Mouse (Mus musculus) liver, embryonic 12.5 days (tissue): ENCODE data around the gene Ptpro. TPM values are rescaled to one million over a fixed set of nuclear protein-coding genes. Genes with fewer than 3 reads are reported as not detected.

Source experiments
- ATAC-seq: fragments of 200-750 bp; cut with Nextera tagmentation; 2 replicates; pipeline ENCODE4 v1.8.0; 2017; ENCODE audit warnings: moderate number of reproducible peaks, mild to moderate bottlenecking, moderate library complexity
- H3K27ac ChIP-seq: fragments of 300-500 bp; sonication (generic); 2 replicates; pipeline ENCODE4 v1.5.1; 2016; ENCODE audit warnings: mild to moderate bottlenecking
- H3K27me3 ChIP-seq: fragments of 300-500 bp; sonication (generic); replicated peaks from 2 replicates; pipeline ENCODE4 v1.6.1; 2016; ENCODE audit warnings: mild to moderate bottlenecking, moderate library complexity
- H3K36me3 ChIP-seq: fragments of 300-500 bp; sonication (generic); 2 replicates; pipeline ENCODE4 v1.6.1; 2016; ENCODE audit warnings: mild to moderate bottlenecking, moderate library complexity
- H3K4me1 ChIP-seq: fragments of 300-500 bp; sonication (generic); 2 replicates; pipeline ENCODE4 v1.6.1; 2016
- H3K4me2 ChIP-seq: fragments of 300-500 bp; sonication (generic); 2 replicates; pipeline ENCODE4 v1.6.1; 2016; ENCODE audit warnings: mild to moderate bottlenecking, moderate library complexity
- H3K4me3 ChIP-seq: fragments of 300-500 bp; sonication (generic); 2 replicates; pipeline ENCODE4 v1.5.1; 2016; ENCODE audit warnings: mild to moderate bottlenecking, moderate library complexity
- H3K9ac ChIP-seq: fragments of 300-500 bp; sonication (generic); 2 replicates; pipeline ENCODE4 v1.6.1; 2016; ENCODE audit warnings: mild to moderate bottlenecking, moderate library complexity
- H3K9me3 ChIP-seq: fragments of 300-500 bp; sonication (generic); replicated peaks from 2 replicates; pipeline ENCODE4 v1.6.1; 2016; ENCODE audit warnings: mild to moderate bottlenecking, moderate library complexity
- WGBS: fragments of 180-500 bp; shearing (Covaris S2); methylation state at CpG from one replicate; pipeline ENCODE4 v1.1.7; 2016; ENCODE audit not compliant: insufficient replicate concordance; 5-methylcytosine and 5-hydroxymethylcytosine counted together
- polyA plus RNA-seq: library from polyadenylated mRNA; unstranded; fragments of >200 nt; fragmentation: Nextera tagmentation; extraction: Ambion mirVana; gene quantifications from 2 replicates; pipeline ENCODE4 v1.2.1, GENCODE M21; 2016

Gene Ptpro
- polyA plus RNA-seq, 1 experiment from 2014 or later = 0.51 TPM

DNA sequence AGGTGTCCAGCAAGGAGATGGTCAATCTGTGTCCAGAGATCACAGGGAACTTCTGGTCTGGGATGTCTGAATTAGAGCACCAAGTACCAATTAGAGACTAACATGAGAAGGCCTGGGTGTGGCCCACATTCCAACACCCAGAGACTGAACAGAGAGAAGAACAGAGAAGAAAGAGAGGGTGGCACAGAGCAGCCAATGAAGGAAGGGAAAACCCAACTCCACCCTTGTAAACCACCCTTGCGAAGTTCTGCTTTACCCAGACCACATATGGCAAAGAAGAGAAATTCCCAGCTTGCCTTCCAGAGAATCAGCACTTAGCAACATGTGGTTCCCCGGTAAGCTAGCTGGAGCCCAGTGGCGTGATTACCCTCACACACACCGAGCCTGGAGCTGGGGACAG, 152.1 kb downstream of the Ptpro start:
- H3K9ac ChIP-seq = no peak overlapping the region
- no peaks in the 10 kb centered on the region for H3K9me3 ChIP-seq
- no peak overlapping the region for H3K4me3 ChIP-seq
- WGBS = 62% methylated on average over 4 of the region's 4 CpGs
- no peak overlapping the region for H3K4me2 ChIP-seq
- H3K27me3 ChIP-seq = no peaks in the 10 kb centered on the region
- H3K4me1 ChIP-seq = no peaks in the 10 kb centered on the region
- no peak for ATAC-seq
- H3K27ac ChIP-seq = no peak overlapping the region
- H3K36me3 ChIP-seq = no peaks in the 10 kb centered on the region

DNA sequence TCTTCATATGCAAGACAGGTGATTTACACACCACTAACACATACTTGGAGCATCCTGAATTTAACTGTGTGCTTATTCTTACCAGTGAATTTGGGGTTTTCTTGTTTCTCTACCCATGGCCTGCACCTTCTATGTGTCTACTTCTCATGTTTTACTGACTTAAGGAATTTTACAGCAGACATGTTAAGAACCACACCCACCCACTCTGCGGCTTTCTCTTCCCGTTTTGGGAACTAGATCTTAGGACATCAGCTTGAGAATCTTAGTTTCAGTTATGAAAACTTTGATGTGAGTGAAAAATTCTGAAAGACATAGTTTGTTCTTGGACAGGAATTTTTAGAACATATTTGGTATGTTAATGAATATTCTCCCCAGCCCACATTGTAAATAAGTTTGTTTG, 153.6 kb downstream of the Ptpro start:
- 63% methylated on average over 2 of the region's 2 CpGs for WGBS
- Histone ChIP-seq H3K4me2 (no peak overlapping the region), H3K9me3 (no peaks in the 10 kb centered on the region), H3K27ac (no peak overlapping the region), H3K9ac (no peak overlapping the region), H3K27me3 (no peaks in the 10 kb centered on the region), H3K4me3 (no peak overlapping the region), H3K36me3 (no peaks in the 10 kb centered on the region), H3K4me1 (no peaks in the 10 kb centered on the region)
- no peak for ATAC-seq

GRCm38 (mm10) chr6:137410510-137410909, 158.4 kb downstream of the Ptpro start:
- no peaks in the 10 kb centered on the region for H3K9me3 ChIP-seq
- no peak overlapping the region for H3K9ac ChIP-seq
- no peaks in the 10 kb centered on the region for H3K4me1 ChIP-seq
- no peak overlapping the region for H3K4me2 ChIP-seq
- no peaks in the 10 kb centered on the region for H3K27me3 ChIP-seq
- H3K36me3 ChIP-seq = no peaks in the 10 kb centered on the region
- 44% methylated on average over 3 of the region's 3 CpGs for WGBS
- no peak overlapping the region for H3K27ac ChIP-seq
- no peak overlapping the region for H3K4me3 ChIP-seq
- no peak for ATAC-seq

DNA sequence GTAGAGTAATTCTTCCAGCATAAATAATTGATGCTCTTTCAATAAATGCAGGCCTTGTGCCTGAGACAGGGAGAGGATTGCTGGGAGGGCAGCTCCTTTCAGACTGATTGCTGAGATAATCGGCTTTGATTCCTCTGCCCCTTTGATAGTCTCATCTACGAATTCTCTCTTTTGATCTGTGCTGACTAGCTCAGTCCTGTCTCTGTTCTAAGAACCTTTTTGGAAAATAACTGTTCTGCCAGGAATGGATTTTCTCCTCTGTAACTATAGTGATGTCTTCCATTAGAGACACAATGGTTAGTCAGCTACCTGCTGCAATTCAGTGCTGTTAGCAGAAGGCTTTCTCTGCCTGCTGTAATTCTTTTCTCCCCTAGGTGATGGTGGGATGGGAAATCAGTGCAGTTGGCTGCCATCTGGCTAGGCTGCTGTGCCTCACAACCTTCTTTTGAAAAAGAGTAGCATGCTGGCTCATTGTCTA, 159.8 kb downstream of the Ptpro start:
- Histone ChIP-seq H3K9ac (no peak overlapping the region), H3K4me3 (no peak overlapping the region), H3K4me1 (no peaks in the 10 kb centered on the region), H3K9me3 (no peaks in the 10 kb centered on the region), H3K27me3 (no peaks in the 10 kb centered on the region), H3K4me2 (no peak overlapping the region), H3K36me3 (no peaks in the 10 kb centered on the region), H3K27ac (no peak overlapping the region)
- no peak for ATAC-seq
- 68% methylated on average over 2 of the region's 2 CpGs for WGBS

- Histone ChIP-seq H3K9ac (no peak overlapping the region), H3K9me3 (no peaks in the 10 kb centered on the region), H3K36me3 (no peaks in the 10 kb centered on the region), H3K27ac (no peak overlapping the region), H3K4me3 (no peak overlapping the region), H3K4me1 (no peaks in the 10 kb centered on the region), H3K27me3 (no peaks in the 10 kb centered on the region), H3K4me2 (no peak overlapping the region)
- no peak for ATAC-seq
- WGBS = 56% methylated on average over 2 of the region's 2 CpGs
Observed at GRCm38 (mm10) chr6:137413045-137413444, 160.9 kb downstream of the Ptpro start.

DNA sequence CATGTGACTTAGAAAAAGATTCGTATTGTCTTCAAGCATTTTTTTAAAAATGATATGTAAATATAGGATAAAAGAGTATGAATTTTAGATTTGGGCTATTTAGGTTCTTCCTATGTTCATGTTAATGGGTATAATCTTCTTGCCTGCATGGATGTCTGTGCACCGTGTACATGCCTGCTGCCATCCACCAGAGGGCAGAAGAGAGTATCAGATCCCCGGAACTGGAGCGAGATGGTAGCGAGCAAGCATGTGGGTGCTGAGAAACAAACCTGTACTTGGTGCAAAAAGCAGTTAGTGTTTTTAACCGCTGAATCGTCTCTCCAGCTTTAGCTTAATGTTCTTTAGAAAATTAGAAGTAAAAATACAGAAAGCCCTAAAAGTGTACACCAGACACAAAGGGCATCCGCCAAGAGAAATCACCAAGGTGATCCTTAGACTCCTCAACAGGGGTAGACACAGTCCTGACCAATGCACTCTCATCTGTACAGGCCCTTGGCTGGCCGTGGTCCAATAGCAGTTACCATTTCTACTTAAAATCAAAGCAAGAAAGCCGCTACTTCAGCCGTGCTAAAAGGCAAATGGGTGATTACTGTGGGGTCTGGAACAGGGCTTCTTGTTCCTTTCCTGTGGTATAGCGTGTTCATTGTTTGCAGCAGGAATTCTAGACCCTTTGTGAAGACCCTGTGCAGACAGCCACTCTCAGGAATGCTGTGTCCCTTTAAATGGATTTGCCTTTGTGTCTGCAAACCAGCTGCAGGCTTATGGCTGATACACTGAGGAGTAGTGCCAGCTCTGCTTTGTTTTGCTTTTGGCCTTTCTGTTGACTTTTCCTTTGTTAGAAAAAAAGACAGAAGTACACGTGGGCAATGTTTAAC, 162.6 kb downstream of the Ptpro start:
- Histone ChIP-seq H3K9ac (no peak overlapping the region), H3K27ac (no peak overlapping the region), H3K4me1 (no peaks in the 10 kb centered on the region), H3K27me3 (no peaks in the 10 kb centered on the region), H3K4me3 (no peak overlapping the region), H3K4me2 (no peak overlapping the region), H3K36me3 (no peaks in the 10 kb centered on the region), H3K9me3 (no peaks in the 10 kb centered on the region)
- WGBS = 42% methylated on average over 13 of the region's 13 CpGs
- ATAC-seq = 0 out of 2 replicates have a peak, but pooled peaks have one; percentile 54

DNA sequence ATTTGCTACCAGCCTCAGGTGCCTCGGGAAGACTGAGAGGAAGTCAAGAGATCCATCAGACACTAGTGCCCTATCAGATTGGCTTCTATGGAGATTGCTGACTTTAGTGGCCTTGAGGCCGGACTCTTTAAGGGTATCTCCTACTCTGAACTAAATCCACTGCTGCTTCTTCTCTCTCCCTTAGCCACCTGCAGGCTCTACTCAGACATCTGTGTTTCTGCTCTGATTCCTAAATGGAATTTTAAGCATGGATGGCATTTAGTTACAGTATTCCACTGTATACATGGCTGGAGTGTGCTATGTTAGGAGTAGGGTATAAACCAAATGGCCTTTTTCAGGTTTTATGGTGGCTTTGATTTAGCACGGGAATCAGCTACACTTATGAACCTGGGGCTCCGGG, 170.7 kb downstream of the Ptpro start:
- H3K27me3 ChIP-seq = no peaks in the 10 kb centered on the region
- WGBS = 78% methylated on average over 4 of the region's 4 CpGs

GRCm38 (mm10) chr6:137423830-137424229, 171.7 kb downstream of the Ptpro start:
- no peak overlapping the region for H3K27ac ChIP-seq
- ATAC-seq = no peak
- no peaks in the 10 kb centered on the region for H3K4me1 ChIP-seq
- H3K9ac ChIP-seq = no peak overlapping the region
- 67% methylated on average over 10 of the region's 10 CpGs for WGBS
- H3K36me3 ChIP-seq = no peaks in the 10 kb centered on the region
- no peaks in the 10 kb centered on the region for H3K27me3 ChIP-seq
- no peak overlapping the region for H3K4me2 ChIP-seq
- no peaks in the 10 kb centered on the region for H3K9me3 ChIP-seq
- no peak overlapping the region for H3K4me3 ChIP-seq

More for the DNA sequence above, 170.7 kb downstream of the Ptpro start:
- no peaks in the 10 kb centered on the region for H3K36me3 ChIP-seq
- no peak overlapping the region for H3K9ac ChIP-seq
- H3K9me3 ChIP-seq = no peaks in the 10 kb centered on the region
- H3K4me3 ChIP-seq = no peak overlapping the region
- no peak for ATAC-seq
- H3K4me1 ChIP-seq = no peaks in the 10 kb centered on the region
- no peak overlapping the region for H3K27ac ChIP-seq
- H3K4me2 ChIP-seq = no peak overlapping the region

GRCm38 (mm10) chr6:137425500-137426432, 173.6 kb downstream of the Ptpro start:
- no peaks in the 10 kb centered on the region for H3K4me1 ChIP-seq
- no peak overlapping the region for H3K4me2 ChIP-seq
- WGBS = 67% methylated on average over 14 of the region's 14 CpGs

GRCm38 (mm10) chr6:137433521-137434137, 181.5 kb downstream of the Ptpro start:
- Histone ChIP-seq H3K9me3 (no peaks in the 10 kb centered on the region), H3K4me1 (no peaks in the 10 kb centered on the region), H3K27ac (no peak overlapping the region), H3K36me3 (no peaks in the 10 kb centered on the region), H3K4me3 (no peak overlapping the region), H3K9ac (no peak overlapping the region), H3K27me3 (no peaks in the 10 kb centered on the region), H3K4me2 (no peak overlapping the region)
- WGBS = 59% methylated on average over 14 of the region's 14 CpGs
- ATAC-seq = no peak

More at GRCm38 (mm10) chr6:137425500-137426432, 173.6 kb downstream of the Ptpro start:
- Histone ChIP-seq H3K9ac (no peak overlapping the region), H3K9me3 (no peaks in the 10 kb centered on the region), H3K27me3 (no peaks in the 10 kb centered on the region), H3K27ac (no peak overlapping the region), H3K4me3 (no peak overlapping the region), H3K36me3 (no peaks in the 10 kb centered on the region)
- no peak for ATAC-seq

DNA sequence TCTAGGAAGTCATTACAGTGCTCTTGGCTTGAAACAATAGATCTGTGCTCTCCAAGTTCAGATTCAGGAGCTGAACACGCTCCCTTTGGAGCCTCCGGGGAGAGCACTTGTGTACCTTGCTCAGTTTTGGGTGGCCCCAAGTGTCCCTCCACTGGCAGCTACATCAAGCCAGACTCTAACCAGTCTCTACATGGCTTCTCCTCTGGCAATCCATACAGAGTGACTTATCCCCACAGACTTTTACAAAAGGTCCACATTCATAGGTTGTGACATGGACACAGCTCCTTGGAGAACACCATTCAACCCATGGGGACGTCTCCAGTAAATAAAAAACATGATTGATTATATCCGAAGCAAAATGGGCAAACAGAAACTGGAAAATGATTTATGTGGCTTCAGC, 185.4 kb downstream of the Ptpro start:
- Histone ChIP-seq H3K27me3 (no peaks in the 10 kb centered on the region), H3K4me1 (no peaks in the 10 kb centered on the region), H3K4me3 (no peak overlapping the region), H3K9me3 (no peaks in the 10 kb centered on the region), H3K36me3 (no peaks in the 10 kb centered on the region), H3K4me2 (no peak overlapping the region), H3K27ac (no peak overlapping the region), H3K9ac (no peak overlapping the region)
- no peak for ATAC-seq
- 73% methylated on average over 4 of the region's 4 CpGs for whole genome bisulfite sequencing
